Mouse (Mus musculus) cerebellum, adult 11-12 months (tissue): ENCODE data around the gene Hexim1.

Experiments used
- DNase-seq: peaks from one replicate; pipeline ENCODE4 v3.0.0; 2022

Gene Hexim1

DNA sequence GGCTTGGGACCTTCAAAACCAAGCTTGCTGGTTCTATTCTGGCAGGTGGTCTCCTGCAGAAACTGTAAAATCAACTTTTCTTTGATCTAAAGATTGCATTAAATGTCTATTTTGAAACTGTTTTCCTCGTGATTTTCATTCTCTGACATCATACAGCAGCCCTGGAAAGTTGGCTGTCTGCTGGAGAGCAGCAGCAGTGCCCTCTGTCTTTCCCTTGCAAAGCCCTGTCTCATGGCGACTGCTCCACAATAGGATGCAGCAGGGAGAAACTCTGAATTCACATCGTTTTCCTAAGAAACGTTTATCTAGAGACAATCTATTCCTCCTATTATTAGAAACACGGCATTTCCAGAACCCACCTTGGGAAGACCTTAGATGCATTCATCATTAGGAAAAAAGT lies 3.6 kb downstream of the Hexim1 start:
- no peak for DNase-seq

DNA sequence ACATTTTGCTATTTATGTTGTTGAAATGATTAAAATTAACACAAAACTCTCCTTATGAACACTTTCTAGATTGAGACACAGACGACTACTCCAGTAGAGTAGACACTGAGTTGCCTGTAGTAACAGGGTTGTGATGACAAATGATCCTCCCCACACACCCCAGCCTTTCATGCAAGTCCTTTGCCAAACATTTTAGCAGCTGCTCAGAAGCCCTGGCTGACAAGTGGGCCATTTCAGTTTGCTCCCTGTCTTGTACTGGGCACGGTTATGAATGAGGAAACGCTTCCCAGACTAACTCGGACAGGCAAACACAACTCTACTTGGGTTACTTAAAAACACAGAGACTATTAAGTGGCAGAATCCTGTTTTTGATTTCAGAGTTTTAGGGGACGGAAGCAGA lies 4.3 kb downstream of the Hexim1 start:
- peak; percentile 30 for DNase-seq

DNA sequence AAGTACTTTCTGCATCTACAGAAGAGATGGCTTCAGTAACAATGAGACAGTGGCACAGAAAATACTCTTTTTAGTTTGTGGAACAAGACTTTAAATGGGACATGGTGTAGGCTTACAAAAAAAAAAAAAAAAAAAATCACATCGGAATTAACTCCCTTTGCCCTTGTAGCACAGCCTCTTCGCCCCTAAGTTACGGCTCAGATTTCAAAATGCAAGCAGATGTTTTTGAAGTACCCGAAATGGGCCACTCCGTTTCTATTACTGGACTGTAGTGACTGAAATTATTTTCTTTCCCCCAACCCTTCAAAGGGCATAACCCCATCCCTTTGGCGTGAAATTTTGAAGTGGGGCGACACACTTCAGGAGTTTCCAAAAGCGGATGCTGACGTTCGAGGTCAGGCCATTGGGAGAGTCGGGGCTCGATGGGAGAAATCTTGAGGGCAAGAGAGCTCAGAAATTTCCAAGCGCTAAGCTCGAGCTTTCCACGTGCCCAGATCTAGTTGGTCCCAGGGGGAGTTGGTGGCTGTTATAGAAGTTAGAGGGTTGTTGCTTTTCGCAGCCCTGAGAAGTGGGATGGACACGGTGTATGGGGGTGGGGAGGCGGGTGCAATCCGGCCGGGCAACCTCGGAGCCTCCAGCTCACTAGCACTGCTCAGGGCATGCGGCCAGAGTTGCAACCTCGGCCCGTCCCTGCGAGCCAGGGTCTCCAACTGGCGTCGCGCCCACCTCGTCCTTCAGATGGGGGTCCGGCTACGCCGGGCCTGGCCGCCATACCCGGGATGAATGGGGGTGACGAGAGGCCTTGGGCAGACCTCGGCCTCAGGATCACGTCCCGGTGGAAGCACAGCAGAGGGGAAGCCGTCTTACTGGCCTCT lies 15.9 kb downstream of the Hexim1 start, which contains the start of gene Hexim2:
Gene Hexim2, plus strand, starts transcription at position 729 of the 875 bp plus-strand sequence.
- peak; percentile 88 for DNase-seq

DNA sequence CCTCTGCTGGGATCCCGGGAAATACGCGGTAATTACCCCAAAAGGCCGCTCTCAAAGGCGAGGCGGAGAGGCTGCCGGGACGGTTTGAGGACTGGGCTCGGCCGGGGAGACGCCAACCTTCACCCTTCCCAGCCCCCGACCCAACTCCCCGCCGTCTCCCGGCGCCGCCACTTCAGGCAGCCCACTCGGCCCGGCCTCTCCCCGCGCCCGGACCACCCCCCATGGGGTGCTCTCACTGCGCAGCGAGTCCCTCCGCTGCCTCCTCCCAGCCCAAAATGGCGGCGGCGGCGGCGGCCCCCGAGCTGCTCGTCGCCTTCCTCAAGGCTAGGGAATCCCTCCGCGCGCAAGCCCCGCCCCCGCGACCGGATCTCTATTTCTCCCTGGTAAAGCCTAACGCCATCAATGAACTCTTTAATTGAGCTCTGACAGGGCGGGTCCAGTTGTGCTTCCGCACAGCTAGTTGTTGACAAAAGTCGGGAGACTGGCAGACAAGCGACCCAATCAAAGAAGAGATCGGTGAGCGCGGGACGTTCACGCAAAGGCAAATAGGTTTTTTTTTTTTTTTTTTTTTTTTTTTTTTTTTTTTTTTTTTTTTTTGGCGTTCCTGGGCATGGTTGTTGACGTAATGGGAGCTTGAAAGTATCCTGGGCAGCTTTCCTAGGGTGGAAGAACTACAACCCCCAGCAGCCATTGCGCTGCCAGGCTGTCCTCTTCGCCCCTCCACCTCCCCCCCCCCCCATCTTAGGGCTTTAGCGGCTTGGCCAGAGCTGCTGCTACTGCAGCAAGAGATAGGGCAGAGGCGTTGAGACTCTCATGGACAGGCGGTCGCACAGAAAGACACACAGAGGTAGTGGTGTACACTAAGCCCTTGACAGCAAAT lies 16.8 kb downstream of the Hexim1 start:
- peak; percentile 100 for DNase-seq

DNA sequence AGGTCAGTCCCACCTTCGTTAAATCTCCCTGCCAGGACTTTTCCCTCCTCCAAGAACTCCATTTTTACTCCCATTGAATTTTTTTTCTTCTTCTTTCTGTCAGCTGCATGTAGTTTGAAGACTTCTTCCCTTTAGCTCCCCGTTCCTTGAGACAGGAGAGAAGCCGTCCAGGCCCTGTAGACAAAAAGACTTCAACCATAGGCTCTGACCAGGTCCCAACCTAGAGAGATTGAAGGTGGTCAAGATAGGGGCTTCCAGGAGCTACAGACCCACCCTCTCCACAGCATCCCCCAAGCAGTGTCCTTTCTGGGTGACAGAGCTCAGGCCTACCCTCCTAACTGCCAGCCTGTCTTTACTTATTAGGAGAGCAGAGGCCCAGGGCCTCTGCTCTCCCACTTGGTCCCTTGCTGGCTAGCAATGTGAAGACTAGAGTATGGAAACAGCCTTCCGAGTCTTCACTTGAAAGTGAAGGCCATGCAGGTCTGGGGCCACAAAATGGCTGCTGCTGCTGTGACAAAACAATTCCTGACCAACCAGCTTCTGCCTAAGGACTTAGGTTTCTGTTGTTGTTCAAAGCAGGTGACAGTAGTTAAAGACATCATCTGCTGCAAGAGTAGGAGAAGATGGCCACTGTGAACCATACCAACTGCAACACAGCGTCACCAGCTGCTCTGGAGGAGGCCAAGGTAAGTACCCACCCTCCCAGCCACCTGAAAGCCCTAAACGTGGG lies 17.6 kb downstream of the Hexim1 start:
- peak; percentile 62 for DNase-seq

DNA sequence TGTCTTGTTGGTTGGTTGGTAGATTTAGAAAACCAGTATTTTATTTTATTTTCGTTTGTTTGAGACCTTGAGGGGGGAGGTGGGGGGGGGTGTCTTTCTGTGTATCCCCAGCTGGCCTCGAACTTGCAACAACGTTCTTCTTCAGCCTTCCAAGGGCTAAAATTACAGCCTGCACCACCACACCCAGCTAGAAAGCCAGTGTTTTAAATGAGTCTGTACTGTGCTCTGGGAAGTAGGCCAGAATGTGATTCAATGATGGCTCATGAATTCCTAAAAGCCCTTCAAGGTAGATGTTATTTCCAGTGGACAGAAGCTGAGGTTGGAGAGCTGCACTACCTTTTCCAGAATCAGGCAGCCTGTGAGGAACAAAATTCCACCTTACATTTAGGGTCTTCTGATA lies 18.2 kb downstream of the Hexim1 start:
- DNase-seq, result peak; percentile 47

DNA sequence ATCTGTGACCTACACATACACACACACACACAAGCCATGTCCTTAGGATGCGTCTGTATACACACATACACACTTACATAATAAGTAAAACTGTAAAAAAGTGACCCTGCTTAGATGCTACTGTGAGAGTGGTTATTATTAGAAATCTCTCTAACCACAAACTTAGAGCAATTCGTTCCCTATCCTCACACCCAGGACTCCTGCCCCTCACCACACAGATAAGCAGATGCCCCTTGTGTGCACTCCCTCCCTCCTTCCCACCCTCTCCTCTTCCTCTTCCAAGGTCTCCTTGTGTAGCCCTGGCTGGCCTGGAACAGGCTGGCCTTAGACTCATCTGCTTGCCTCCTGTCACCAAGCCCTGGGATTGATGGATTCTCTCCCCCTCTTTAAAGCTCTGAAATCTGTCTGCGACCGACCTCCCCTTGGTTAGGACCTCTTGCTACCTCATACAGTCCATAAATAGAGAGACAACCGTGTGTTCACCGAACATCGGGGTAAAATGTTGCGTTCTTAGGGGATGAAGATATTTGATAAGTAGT lies 20.1 kb downstream of the Hexim1 start:
- DNase-seq, result peak; percentile 41

DNA sequence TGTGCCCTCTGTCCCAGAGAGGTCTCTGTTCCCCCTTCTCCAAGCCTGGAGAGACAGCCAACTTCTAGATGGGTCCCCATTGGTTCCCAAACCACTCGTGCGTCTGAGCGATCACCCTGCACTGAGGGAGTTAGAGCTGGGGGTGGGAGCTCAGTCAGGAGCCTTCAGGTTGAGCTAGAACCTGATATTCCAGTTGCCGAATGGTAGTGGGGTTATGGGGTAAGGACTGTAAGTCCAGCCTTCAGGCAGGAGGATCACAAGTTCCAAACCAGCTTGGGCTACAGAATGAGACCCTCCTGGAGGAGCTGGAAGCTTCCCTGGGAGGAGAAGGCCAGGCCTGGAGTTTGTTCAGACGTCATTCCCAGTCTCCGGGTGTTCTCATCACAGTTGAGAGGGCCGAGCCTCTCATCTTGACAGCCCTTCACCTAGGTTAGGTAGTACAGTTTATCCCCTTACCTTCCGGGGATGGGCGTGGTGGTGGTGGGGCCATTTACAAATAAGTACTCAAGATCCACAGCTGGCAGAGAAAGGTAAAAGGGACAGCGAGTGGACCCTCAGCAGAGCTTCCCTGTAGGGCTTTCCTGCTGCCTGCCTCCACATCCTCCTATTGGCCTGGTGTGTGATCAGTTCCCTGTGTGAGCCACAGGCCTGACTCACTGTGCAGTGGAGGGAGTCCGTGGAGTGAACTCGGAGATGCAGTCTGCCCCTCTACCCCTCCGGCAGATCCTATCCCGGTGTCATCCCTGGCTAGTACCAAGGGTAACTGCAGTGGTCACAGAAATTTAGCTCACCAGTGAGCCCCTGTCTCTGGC lies 24.1 kb downstream of the Hexim1 start:
- DNase-seq, result peak; percentile 35

DNA sequence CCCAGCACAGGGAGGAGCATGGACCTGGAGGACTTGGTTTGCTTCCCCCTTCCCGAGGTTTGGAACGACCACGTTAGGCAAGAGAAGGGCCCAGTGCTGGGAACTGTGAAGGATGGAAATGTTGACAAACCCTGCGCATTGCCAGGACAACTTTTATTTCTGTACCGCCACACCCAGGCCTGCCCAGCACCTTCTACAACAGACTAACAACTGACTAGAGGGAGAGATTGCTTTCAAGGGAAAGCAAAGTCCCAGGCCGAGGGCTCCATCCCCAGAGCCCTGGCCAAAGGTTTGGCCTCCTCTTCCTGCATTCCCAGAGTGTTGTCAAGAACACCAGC lies 24.7 kb downstream of the Hexim1 start:
- DNase-seq, result no peak

DNA sequence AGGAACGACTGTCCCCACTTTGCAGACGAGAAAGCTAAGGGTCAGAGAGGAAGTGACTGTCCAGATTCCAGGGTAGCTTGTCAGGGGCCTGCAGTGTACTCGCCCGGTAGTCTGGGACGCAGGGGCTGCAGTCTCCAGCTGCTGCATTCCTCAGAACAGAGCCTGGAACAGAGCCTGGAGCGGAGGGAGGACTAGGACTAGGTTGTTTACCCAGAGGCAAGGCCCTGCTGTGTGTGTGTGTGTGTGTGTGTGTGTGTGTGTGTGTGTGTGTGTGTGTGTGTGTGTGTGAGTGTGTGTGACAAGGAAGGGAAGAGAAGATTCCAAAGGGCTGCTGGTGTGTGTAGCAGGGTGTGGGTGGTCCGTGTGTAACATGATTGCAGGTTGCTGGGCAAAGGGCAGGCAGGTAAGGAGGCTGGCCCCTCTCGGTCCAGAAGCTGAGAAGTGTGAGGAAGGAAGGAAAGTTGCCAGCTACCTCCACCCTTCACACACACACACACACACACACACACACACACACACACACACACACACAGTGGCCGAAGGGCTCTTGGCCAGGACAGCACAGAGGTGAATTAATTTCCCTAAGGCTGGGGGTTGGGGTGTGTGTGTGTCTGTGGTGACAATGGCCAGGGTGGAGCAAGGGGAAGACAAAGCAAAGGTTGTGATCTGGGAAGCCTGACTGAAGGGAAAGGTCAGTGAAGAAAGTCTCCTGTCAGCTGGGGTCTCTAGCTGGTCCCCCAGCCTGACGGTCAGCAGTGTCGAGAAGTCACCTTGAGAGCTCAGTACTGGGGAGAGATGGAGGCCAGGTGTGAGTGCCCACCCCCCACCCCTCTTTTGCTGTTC lies 25.3 kb downstream of the Hexim1 start:
- peak; percentile 49 for DNase-seq

DNA sequence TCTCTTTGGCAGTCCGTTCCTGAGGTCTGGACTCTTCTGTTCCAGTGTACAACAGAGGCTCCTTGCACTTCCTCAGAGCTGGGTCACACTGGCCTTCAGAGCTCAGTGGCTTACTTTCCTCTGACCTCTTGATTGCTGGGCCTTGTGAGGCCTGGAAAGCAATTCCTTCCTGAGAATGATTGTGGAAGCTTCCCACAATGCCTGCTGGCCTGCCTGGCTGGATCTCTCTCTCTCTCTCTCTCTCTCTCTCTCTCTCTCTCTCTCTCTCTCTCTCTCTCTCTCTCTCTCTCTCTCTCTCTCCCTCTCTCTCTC lies 25.9 kb downstream of the Hexim1 start:
- DNase-seq, result no peak

DNA sequence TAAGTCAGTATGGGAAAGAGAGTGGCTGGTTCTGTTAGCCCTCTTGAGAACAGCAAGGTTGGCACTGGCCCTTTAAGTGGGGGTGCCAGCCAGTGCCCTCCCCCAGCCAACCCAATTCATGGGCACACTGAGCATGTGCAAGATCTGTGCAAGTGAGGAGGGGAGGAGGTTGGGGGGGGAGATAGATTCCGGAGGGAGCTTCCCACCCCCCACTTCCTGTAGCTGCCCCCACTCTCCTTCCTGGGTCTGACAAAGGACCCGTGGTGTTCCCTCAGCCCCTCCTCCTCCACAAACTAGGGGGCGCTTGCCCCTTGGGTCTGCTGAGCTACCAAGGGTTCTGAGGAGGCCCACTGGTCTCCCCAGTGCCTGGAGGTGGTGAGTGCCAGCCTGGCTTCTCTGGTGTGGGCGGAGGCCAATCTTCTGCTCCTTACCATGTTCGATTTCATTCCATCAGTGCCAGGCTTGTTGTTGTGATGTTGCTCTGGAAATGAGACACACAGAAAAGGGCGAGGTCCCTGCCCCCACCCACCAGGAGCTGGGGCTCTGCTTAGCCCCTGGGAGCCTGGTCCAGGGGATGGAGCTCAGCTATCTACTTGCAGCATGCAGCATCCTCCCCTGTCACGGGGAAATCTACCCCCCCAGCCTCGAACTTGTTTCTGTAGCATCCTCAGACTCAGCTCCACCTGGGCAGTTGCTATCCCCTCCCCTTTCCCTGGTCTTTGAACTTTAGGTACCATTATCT lies 26.6 kb downstream of the Hexim1 start:
- DNase-seq, result peak; percentile 93

DNA sequence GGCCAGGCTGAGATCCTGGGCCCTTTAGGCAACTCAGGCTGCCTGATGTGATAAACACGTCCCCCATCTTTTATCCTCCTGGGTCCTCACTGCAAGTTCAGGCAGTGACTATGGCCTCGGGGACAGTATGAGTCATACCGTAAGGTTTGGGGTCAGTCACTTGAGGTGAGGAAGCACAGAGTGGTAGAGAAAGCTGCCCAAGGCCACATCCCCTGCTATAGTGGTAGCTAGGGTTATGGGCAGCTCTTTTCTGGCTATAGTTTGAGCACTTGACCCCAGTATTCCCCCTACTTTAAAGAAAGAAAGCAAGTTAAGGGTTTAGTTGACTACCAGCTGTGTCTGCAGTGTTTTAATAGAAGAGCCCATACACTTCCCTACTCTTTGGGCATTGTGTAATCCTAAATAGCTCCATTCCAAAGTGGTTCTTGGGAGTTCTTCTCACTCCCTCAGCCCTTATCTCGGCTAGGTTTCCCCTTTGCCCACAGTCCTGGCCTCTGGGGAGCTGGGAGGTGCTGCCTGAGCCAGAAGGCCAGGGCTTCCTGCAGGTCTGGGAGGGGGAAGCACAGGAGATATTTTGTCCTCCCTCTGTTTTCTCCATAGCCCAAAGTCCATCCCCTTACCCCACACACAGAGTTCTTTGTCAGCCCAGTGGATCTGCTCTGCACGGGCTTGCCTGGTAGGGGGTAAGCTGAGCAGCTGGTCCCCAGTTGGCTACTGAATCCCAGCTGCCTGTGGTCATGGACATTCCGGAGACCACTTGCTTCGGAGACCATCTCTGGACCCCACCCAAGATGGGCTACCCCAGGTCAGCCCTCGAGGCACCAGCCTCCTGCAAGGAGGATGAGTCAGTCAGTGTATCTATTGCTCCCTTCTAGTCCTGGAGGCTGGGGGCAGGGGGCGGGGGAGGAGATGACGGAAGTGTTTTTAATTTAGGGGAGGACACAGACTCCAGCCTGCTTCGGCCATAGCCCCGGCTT lies 28.6 kb downstream of the Hexim1 start:
- peak; percentile 40 for DNase-seq

DNA sequence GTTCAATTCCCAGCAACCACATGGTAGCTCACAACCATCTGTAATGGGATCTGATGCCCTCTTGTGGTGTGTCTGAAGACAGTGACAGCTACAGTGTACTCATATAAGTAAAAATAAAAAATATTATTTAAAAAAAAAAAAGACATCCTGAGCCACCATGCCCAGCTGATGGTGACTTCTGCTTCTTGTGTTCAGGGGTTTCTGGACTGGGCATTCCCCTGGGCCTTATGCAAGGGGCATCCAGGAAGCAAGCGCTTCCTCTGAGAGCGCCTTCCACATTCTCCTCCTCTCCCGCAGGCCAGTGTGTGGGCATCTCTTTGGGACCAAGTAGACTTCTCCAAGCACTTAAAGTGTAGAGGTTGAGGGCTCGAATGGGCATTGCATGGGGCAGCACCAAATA lies 30.4 kb downstream of the Hexim1 start:
- DNase-seq, result no peak

DNA sequence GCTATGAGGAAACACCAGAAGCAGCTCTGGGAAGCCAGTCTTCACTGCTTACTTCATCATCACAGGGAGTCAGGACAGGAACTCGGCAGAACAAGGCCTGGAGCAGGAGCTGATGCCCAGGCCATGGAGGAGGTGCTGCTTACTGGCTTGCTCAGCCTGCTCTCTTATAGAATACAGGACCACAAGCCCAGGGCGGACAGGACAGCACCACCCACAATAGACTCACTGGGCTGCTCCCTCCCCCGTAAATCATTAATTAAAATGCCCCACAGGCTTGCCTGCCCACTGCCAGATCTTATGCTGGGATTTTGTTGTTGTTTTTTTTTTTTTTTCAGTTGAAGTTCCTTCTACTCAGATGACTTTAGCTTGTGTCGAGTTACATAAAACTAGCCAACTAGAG lies 31.7 kb downstream of the Hexim1 start:
- no peak for DNase-seq

DNA sequence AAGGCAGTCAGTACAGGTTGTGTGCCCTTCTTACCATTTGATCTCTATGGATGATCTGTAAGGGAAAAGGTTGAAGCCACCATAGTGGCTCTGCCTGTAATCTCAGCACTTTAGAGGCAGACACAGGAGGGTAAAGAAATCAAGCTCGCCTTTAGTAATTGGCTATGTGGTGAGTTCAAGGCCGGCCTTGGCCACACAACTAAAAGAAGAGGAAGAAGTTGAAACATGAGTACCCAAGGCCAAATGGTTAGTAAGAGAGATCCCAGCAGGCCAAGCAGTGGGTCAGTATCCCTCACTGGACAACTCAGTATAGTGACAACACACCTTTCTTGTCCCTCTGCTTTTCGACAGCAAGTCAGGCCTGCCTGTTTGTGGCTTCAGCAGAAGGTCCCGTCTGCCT lies 33.7 kb downstream of the Hexim1 start:
- no peak for DNase-seq

DNA sequence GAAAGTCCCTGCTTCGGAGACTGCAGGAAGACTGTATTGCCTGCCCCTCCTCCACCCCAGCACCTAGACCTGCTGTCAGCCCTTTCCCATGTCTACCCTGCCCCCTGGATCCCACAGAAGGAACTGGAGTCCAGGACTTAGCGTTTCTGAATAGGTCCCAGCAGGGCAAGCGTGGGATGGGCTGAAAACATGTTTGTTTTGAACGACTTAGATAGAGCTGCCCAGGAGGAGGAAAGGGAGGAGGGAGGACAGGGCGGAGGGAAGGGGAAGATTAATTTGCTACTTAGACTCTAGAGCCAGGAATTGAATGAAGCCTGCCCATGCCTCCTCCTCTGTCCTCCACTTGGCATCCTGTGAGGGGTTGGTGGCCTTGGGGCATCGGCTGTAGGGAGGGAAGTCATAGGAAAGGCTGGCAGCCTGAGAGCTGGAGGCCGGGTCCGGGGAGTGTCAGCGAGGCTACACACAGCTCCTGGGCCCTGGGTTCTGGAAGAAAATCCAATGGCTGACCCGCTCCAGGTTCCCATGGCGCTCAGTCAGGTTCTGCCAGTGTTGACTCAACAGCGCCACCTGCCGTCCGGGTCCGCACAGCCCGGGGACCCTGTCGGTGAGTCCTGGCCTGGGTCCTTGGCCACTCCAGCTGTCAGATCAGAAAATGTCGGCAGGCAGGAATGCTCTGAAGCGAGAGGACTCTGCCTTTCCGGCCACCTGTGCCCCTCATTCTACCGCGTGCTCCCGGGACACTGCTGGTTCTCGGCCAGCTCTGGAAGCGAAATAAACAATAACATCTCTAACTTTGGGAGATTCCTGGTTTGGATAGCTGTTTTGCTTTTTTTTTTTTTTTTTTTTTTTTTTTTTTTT lies 42.8 kb downstream of the Hexim1 start:
- peak; percentile 93 for DNase-seq

DNA sequence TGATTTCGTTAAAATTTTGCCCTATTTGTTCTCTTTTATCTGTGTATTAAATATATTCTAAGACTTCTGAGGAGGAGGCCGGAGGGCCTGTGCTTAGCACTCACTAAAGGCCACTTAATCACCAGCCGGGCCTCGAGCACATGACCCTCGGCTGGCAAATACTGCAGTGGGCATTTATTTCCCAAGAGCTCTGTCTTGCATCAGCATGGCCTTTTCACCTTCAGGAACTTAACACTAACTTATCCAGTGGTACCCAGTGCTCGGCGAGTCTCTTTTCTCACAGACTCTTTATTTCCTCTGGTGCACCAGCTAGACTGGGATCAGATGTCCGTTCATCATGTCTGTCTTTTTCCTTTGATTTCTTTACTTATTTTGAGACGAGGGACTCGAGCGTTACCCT lies 44.7 kb downstream of the Hexim1 start:
- no peak for DNase-seq
